Mouse (Mus musculus) embryo, embryonic 9.5 days (tissue): ENCODE results near the gene Mcat.
A peak's percentile ranks its signal among the peaks of the same experiment; 100 is the strongest.
"Not testable (repeated sequence)": the region's sequence is repeated elsewhere in the genome, so short reads cannot be mapped to it uniquely, and the experiment has no call there.

Experiments used
- DNase-seq: peaks from one replicate; pipeline ENCODE4 v3.0.0-alpha.2; 2017; ENCODE audit errors: extremely low spot score

Gene Mcat

GRCm38 (mm10) chr15:83510805-83511405 is 52.7 kb downstream of the Mcat start, which contains the start of gene Ttll1:
Gene Ttll1 (minus strand): TSS chr15:83510893.
- peak; percentile 94 for DNase-seq

- DNase-seq = no peak
Observed at GRCm38 (mm10) chr15:83509950-83510804, 53.4 kb downstream of the Mcat start.

- DNase-seq = not testable (repeated sequence)
Observed at GRCm38 (mm10) chr15:83501483-83501882, 62.1 kb downstream of the Mcat start.

- DNase-seq = no peak
Observed at GRCm38 (mm10) chr15:83500352-83500751, 63.2 kb downstream of the Mcat start.

- no peak for DNase-seq
Observed at GRCm38 (mm10) chr15:83499211-83499755, 64.3 kb downstream of the Mcat start.

- DNase-seq = no peak
Observed at GRCm38 (mm10) chr15:83497299-83497698, 66.3 kb downstream of the Mcat start.
